Mouse (Mus musculus): ENCODE results near the gene Paqr3.

Gene Paqr3

GRCm38 (mm10) chr5:97084541-97084940 is 26.9 kb downstream of the Paqr3 start:
- no peak for DNase-seq (ENCODE audit: low spot score)

GRCm38 (mm10) chr5:97083701-97084100 is 27.7 kb downstream of the Paqr3 start:
- no peak for DNase-seq (ENCODE audit: low spot score)

GRCm38 (mm10) chr5:97081481-97081880 is 29.9 kb downstream of the Paqr3 start:
- DNase-seq (ENCODE audit: low spot score) = no peak

- no peak for DNase-seq (ENCODE audit: low spot score)
Measured at GRCm38 (mm10) chr5:97078641-97079040, 32.8 kb downstream of the Paqr3 start.

GRCm38 (mm10) chr5:97077676-97078075 is 33.7 kb downstream of the Paqr3 start:
- no peak for DNase-seq (ENCODE audit: low spot score)

GRCm38 (mm10) chr5:97076167-97076566 is 35.2 kb downstream of the Paqr3 start:
- no peak for DNase-seq (ENCODE audit: low spot score)

GRCm38 (mm10) chr5:97075476-97076151 is 35.8 kb downstream of the Paqr3 start:
- no peak for DNase-seq (ENCODE audit: low spot score)

GRCm38 (mm10) chr5:97065746-97066145 is 45.6 kb downstream of the Paqr3 start:
- DNase-seq (ENCODE audit: low spot score) = no peak

- no peak for DNase-seq (ENCODE audit: low spot score)
Measured at GRCm38 (mm10) chr5:97062041-97062440, 49.4 kb downstream of the Paqr3 start.

- no peak for DNase-seq (ENCODE audit: low spot score)
Measured at GRCm38 (mm10) chr5:97060864-97061263, 50.5 kb downstream of the Paqr3 start.

- no peak for DNase-seq (ENCODE audit: low spot score)
Measured at GRCm38 (mm10) chr5:97056791-97057450, 54.5 kb downstream of the Paqr3 start.

- DNase-seq (ENCODE audit: low spot score) = no peak
Measured at GRCm38 (mm10) chr5:97056359-97056758, 55.0 kb downstream of the Paqr3 start.

GRCm38 (mm10) chr5:97055511-97056068 is 55.8 kb downstream of the Paqr3 start:
- peak; percentile 43 for DNase-seq (ENCODE audit: low spot score)

GRCm38 (mm10) chr5:97054801-97055200 is 56.6 kb downstream of the Paqr3 start:
- no peak for DNase-seq (ENCODE audit: low spot score)

- DNase-seq (ENCODE audit: low spot score) = no peak
Measured at GRCm38 (mm10) chr5:97054166-97054565, 57.2 kb downstream of the Paqr3 start.

- DNase-seq (ENCODE audit: low spot score) = no peak
Measured at GRCm38 (mm10) chr5:97048905-97049304, 62.5 kb downstream of the Paqr3 start.

- DNase-seq (ENCODE audit: low spot score) = no peak
Measured at GRCm38 (mm10) chr5:97046680-97047079, 64.7 kb downstream of the Paqr3 start.

- DNase-seq (ENCODE audit: low spot score) = no peak
Measured at GRCm38 (mm10) chr5:97045260-97045659, 66.1 kb downstream of the Paqr3 start.
